Mouse (Mus musculus): ENCODE data around the gene Fthl17f.
"Not testable (repeated sequence)": the region's sequence is repeated elsewhere in the genome, so short reads cannot be mapped to it uniquely, and the experiment has no call there.

The Fthl17f gene

DNA sequence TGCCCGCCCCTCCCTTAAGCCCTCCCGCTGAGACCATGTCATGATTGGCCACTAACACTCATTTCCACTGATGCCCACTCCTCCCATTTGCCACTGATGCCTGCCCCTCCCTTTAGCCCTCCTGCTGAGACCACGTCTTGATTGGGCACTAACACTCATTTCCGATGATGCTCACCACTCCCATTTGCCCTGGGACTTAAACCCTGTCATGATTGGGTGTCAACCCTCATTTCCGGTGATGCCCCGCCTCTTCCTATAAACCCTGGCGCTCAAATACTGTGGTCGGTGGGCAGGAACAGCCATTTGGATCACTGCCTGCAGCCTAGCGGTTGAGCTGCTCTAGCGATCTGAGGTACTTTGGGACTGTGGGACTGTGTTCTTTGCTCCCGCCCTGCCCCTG lies at the start of gene Fthl17f:
Gene Fthl17f, plus strand, starts transcription at position 301 of the 400 bp plus-strand sequence.
- DNase-seq, result not testable (repeated sequence)

DNA sequence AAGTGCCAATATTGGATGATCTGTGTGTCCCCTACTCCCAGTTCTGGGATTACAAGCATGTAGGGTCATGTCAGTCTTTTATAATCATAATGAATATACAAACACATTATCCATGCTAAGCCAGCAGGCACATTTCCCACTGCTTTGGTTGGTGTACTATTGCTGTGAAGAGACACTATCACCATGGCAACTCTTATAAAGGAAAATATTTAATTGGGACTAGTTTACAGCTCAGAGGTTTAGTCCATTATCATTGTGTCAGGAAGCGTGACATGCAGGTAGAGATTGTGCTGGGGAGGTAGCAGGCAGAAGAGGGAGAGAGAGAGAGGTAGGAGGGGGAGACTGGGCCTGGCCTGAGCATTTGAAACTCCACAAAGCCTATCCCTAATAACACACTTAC lies 46.7 kb upstream of the Fthl17f start:
- DNase-seq, result no peak

DNA sequence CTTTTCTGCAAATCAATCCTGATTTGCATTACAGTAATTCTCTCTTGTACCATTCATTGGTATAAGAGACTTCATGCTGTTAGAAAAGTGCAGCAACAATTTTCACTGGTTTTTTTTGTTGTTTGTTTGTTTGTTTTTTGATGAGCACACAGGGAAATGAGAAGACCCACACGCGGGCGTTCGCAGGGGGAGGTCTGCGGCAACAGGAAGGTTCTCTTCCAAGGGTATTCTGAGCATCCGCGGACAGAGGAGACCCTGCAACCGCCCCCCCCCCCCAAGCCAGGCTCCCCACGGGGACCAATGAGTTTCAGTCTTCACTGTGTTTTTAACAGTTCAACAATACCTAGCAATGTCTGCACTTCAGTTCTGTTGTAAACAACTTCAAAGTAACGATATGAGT lies 43.3 kb upstream of the Fthl17f start:
- DNase-seq, result no peak

DNA sequence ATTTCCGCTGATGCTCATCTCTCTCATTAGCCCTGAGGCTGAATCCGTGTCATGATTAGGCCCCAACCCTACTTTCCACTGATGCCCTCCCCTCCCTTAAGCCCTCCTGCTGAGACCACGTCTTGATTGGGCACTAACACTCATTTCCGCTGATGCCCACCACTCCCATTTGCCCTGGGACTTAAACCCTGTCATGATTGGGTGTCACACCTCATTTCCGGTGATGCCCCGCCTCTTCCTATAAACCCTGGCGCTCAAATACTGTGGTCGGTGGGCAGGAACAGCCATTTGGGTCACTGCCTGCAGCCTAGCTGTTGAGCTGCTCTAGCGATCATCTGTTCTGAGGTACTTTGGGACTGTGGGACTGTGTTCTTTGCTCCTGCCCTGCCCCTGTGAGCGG lies 29.6 kb upstream of the Fthl17f start, which contains the start of gene Fthl17e:
Gene Fthl17e, plus strand, starts transcription at position 301 of the 400 bp plus-strand sequence.
- not testable (repeated sequence) for DNase-seq

DNA sequence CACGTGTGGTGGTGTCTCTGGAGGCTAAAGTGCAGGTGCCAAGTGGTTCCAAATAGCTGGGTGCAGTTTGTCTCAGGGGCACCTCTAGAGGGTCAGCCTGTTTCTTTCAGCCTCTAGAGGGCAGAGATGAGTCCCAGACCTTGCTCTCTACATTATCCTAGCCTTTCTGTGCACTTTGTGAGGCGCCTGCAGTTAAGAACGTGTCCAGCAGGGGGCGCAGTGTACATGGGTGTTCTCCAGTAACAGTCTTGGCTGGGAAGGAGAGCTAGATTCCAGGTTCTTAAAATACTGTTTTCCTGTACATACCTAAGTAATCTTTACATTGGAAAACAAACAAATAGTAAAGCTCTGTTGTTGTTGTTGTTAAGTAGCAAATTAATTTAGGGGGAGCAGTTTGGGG lies 21.2 kb upstream of the Fthl17f start:
- DNase-seq, result not testable (repeated sequence)

DNA sequence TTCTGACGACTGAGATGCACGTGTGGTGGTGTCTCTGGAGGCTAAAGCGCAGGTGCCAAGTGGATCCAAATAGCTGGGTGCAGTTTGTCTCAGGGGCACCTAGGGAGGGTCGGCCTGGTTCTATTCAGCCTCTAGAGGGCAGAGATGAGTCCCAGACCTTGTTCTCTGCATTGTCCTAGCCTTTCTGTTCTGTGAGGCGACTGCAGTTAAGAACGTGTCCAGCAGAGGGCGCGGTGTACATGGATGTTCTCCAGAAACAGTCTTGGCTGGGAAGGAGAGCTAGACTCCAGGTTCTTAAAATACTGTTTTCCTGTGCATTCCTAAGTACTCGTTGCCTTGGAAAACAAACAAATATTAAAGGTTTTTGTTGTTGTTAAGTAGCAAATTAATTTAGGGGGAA lies 1.9 kb upstream of the Fthl17f start:
- DNase-seq, result peak in 1 of 2 experiments; percentile 79

DNA sequence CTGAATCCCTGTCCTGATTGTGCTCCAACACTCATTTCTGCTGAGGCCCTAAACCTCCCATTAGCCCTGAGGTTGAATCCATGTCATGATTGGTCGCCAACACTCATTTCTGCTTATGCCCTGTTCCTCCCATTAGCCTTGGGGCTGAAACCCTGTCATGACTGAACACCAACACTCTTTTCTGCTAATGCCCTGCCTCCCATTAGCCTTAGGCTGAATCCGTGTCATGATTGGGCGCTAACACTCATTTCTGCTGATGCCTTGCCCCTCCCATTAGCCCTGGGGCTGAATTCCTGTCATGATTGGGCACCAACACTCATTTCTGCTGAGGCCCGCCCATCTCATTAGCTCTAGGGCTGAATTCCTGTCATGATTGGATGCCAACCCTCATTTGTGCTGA lies 714 bp upstream of the Fthl17f start:
- DNase-seq, result no peak

DNA sequence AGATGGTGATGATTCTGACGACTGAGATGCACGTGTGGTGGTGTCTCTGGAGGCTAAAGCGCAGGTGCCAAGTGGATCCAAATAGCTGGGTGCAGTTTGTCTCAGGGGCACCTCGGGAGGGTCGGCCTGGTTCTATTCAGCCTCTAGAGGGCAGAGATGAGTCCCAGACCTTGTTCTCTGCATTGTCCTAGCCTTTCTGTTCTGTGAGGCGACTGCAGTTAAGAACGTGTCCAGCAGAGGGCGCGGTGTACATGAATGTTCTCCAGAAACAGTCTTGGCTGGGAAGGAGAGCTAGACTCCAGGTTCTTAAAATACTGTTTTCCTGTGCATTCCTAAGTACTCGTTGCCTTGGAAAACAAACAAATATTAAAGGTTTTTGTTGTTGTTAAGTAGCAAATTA lies 14.9 kb downstream of the Fthl17f start:
- DNase-seq, result peak; percentile 42 to 60

DNA sequence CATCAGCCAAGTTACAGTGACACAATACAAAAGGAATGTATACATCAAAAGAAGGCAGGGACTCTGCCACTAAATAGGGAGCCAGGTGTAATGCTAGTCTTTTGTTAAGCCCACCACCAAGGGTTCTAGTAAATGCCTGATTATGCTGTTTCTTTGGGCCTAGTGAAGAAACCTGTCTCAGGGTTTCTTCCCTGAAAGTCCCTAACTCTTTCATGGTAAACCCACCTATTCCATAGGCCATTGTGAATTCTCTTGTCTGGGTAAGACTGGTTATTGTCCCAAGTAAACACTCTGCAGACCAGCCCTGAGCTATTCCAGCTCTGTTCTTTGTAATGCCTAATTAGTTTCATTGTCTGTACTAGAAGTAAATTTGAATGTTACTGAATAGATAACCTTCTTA lies 32.3 kb downstream of the Fthl17f start:
- not testable (repeated sequence) for DNase-seq

DNA sequence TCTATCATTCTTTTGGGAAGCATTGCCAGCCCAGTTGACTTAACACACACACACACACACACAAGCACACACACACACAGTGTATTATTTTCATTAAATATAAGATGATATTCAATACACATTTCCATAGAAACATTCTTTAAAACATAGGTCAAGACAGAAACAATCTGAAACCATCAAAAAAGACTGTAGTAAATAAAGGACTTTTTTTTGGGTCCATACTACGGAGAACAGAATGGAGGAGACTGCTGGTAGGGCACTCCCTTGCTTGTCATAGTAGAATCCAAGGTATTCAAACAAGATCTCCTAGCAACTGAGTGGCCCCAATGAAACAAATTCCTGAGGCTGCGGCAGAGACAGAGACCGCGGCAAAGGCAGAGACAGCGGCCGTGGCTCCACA lies 41.4 kb downstream of the Fthl17f start, which contains the start of gene 4930402K13Rik:
Gene 4930402K13Rik, plus strand, starts transcription at position 301 of the 400 bp plus-strand sequence.
- no peak for DNase-seq

DNA sequence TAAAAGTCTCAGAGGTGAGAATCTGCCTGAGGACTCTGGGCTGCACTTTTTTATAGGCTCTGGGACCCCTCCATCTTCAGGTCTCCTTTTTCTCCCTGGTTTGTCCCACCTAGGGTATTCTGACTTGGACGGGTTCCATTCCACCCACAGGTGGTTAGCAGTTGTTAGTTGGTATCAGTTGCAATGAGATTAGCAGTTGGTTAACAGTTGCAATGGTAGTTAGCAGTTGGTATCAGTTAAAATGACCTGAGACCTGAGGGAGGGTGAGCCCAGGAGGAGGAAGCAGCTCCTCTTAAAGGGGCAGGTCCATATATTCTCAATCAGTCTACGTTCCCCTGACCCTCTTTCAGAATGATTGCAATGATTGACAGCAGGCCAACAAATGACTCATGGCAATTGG lies 47.6 kb downstream of the Fthl17f start:
- no peak for DNase-seq
